Mouse (Mus musculus) brain, embryonic 14.5 days (tissue): Measurements from ENCODE around the gene Spata3.

ENCODE experiments used
- CTCF ChIP-seq: fragments of 200-500 bp; IDR thresholded peaks from 2 replicates; pipeline ENCODE4 v1.5.1; 2012; ENCODE audit warnings: inconsistent platforms, mild to moderate bottlenecking, moderate library complexity, borderline replicate concordance; ENCODE audit not compliant: insufficient read depth, insufficient read length; ENCODE audit errors: extremely low read depth
- POLR2A ChIP-seq: fragments of 200-500 bp; IDR thresholded peaks from 2 replicates; pipeline ENCODE4 v1.6.1; 2012; ENCODE audit warnings: mild to moderate bottlenecking, inconsistent platforms, borderline replicate concordance; ENCODE audit not compliant: poor library complexity, insufficient read depth, insufficient read length, severe bottlenecking; ENCODE audit errors: extremely low read depth

DNA sequence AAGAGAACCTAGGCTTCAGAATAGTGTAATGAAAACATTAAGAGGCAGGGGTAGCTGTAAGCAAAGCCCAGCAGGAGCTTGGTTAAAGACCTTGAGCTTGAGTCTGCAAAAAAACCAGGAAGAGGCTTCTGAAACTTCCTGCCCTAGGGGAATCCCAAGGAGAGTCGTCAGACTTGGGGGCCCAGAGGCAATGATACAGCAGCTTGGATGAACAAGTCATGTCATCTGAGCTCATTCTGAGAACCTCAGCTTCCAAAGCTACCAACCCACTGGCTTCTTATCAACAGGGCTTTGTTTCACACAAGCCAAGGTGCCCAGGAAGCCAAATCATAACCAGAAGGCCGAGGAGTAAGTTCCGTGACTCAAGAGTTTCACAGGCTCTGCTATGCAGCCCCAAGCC, 30.8 kb upstream of the Spata3 start:
- TF ChIP-seq CTCF (no peak), POLR2A (no peak)
